13 mouse cellular contexts compared by ENCODE assay signal in the genomic region with DNA sequence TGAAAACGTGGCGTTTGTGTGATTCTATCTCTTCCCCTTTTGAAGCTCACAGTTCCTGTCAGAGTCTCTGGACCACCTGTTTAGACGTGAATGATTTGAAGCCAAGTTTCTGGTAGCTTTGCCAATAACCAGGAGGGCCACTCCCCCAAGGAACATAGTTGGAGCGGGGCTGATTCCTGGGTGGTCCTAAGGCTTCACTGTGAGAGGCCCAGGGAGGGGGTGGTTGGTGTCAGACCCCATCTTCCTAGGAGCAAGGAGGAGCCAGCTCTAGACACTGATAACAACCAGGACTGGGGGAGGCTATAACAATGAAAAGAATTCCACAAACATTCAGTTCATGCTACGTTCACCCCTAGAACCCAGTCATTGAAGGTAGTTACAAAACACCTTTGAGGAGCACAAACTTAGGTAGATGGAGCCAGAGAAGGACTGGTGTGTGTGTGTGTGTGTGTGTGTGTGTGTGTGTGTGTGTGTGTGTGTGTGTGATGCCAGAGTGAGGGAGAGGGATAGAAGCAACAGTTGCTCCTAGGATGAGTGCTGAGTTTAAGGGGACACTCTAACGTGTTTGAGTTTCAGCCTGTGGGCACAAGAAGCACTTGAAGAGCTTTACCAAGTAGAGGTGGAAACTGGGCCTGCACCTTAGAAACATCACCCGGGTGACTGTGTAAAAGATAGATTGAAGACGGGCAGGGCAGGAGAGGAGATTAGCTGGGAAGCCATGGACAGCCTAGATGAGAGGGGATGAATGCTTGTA.
"Had no signal": no experiment of that assay in that cellular context is flagged by ENCODE, and none has a peak within 500 bp of the region (broad histone marks: within the 10 kb centered on the region; RNA-seq: fewer than 3 reads in every experiment).

No protein-coding gene starts in this region.

- H3K9ac ChIP-seq: kidney, embryonic 15.5 days; limb, embryonic 15.5 days; liver, embryonic 12.5 days; neural tube, embryonic 15.5 days had no signal

- H3K9me3 ChIP-seq: kidney, embryonic 15.5 days; limb, embryonic 15.5 days; liver, embryonic 12.5 days; midbrain, embryonic 10.5 days; neural tube, embryonic 15.5 days had no signal

- H3K4me1 ChIP-seq: liver, embryonic 12.5 days; neural tube, embryonic 15.5 days had no signal

- H3K4me3 ChIP-seq: kidney, embryonic 15.5 days; limb, embryonic 15.5 days; liver, embryonic 12.5 days; midbrain, embryonic 10.5 days; myocyte; neural tube, embryonic 15.5 days had no signal

- DNase-seq: kidney, adult 18-20 months; kidney, postnatal 14 days; lung, postnatal 14 days; midbrain, embryonic 14.5 days; right cerebral cortex, adult 18-20 months; right cerebral cortex, postnatal 25 days; thymus, postnatal 4 days had no signal

- H3K36me3 ChIP-seq: kidney, embryonic 15.5 days; limb, embryonic 15.5 days; liver, embryonic 12.5 days; midbrain, embryonic 10.5 days; neural tube, embryonic 15.5 days had no signal

- H3K27me3 ChIP-seq: kidney, embryonic 15.5 days; limb, embryonic 15.5 days; liver, embryonic 12.5 days; neural tube, embryonic 15.5 days had no signal

- ATAC-seq: liver, embryonic 12.5 days had no signal

- H3K27ac ChIP-seq: kidney, embryonic 15.5 days; limb, embryonic 15.5 days; liver, embryonic 12.5 days; midbrain, embryonic 10.5 days; neural tube, embryonic 15.5 days had no signal

- H3K4me2 ChIP-seq: kidney, embryonic 15.5 days; limb, embryonic 15.5 days; liver, embryonic 12.5 days; neural tube, embryonic 15.5 days had no signal
